Mouse (Mus musculus): ENCODE measurements around the gene Prr15l.

- TF ChIP-seq POLR2A (IDR thresholded peaks at IDR 0.05; ENCODE audit: extremely low read depth, insufficient read depth, low read length): no peak
- no peak for TF ChIP-seq CTCF (IDR thresholded peaks at IDR 0.05; ENCODE audit: extremely low read depth, insufficient read depth, low read length)
Measured at GRCm38 (mm10) chr11:96972906-96973305, 45.0 kb downstream of the Prr15l start.

Data from cortical plate, adult 2 months (tissue).